Mouse (Mus musculus) liver, postnatal 0 days (tissue): ENCODE data around the gene 1700011L22Rik.

Experiments
- CTCF ChIP-seq: sonication (generic); IDR thresholded peaks from 2 replicates; pipeline ENCODE4 v1.5.1; 2016; ENCODE audit warnings: antibody characterized with exemption, low read depth
- EP300 ChIP-seq: IDR thresholded peaks from 2 replicates; pipeline ENCODE4 v1.6.1; 2016; ENCODE audit warnings: antibody characterized with exemption, low read depth, mild to moderate bottlenecking

DNA sequence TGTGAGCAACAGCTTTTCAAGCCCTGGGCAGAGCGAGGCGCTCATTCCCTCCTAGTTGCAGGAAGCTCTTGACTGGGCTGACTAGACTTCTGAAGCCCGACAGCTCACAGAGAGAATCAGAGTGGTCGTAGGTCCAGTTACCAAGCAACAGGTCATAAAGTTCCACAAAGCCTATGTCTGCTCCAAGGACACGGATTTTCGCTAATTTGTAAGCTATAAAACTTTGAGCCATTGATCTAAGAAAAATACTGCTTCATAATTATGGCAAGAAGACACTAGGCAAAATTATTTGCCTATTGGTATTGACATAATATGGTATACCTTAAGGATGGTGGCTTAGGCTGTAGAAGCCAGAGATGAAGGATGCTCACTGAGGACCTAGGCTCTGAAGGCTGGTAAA lies at the start of gene 1700011L22Rik:
- TF ChIP-seq CTCF = no peak
- TF ChIP-seq EP300 = no peak
